Mouse (Mus musculus) spleen, postnatal 10 days (tissue): Measurements from ENCODE around the gene Bcl2l2.

Experiments
- DNase-seq, 2 experiments: peaks; one replicate each; pipeline ENCODE4 v3.0.0; 2021 to 2022; ENCODE audit warnings: low spot score in 2 of 2

The Bcl2l2 gene

DNA sequence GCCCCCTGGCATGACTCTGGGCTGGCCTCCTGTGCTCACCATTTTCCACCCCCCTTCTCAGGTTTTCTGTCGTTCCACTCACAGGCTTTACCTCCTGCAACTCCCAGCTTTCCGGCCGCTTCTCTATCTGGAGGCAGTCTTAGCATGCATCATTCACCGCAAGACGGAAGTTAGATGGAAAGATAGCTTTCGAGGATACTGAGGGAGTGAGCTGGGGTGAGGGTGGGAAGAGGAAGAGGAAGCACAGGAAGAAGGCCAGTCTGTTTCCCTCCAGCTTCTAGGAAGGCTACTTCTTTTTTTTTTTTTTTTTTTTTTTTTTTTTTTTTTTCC lies 53.6 kb downstream of the Bcl2l2 start:
- no peak for DNase-seq

DNA sequence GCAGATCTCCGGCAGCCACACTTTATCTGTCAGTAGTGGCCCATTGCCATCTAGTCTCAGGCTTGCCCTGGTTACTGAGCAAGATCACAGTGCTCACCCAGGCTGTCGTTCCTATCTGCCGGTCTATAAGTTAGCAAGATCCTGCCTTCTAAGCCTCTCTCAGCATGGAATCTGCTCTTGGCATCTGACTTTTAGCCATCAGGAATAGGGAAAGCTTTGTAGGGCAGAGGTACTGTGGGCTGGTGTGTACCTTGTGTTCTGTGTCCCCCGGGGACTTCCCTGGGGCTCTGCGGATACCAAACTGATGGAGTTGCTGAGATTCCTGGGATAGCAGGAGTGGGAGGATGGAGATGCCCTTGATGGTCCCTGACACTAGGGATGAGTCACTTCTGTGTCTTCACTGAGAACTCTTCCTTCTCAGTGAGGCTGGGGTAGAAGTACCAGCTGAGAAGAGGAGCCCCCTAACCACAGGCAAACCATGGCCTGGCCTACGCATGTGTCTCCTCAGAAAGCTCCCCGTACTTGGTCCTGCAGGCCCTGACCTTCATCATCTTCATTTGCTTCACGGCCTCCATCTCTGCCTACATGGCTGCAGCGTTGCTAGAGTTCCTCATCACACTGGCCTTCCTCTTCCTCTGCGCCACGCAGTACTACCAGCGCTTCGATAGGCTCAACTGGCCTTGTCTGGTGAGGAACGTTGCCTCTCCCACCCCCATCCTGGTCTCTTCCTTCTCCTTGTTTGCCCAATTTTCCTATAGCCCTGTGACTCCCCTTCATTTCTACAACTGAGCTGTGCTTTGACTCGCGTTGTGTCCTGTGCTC lies 54.4 kb downstream of the Bcl2l2 start:
- DNase-seq: no peak
